Mouse (Mus musculus) thymus, adult 2 months (tissue): ENCODE results near the gene Catsper4. TPM values are rescaled to one million over a fixed set of nuclear protein-coding genes. Genes with fewer than 3 reads are reported as not detected.
"Not testable (repeated sequence)": the region's sequence is repeated elsewhere in the genome, so short reads cannot be mapped to it uniquely, and the experiment has no call there.

ENCODE experiments used
- DNase-seq: peaks from one replicate; pipeline ENCODE4 v3.0.0; 2021
- H3K27ac ChIP-seq: fragments of 200-500 bp; 2 replicates; pipeline ENCODE4 v1.5.1; 2012; ENCODE audit warnings: low read length, control low read depth; ENCODE audit not compliant: control insufficient read depth, insufficient read depth
- H3K27me3 ChIP-seq: fragments of 200-500 bp; 2 replicates; pipeline ENCODE4 v1.6.1; 2012; ENCODE audit warnings: mild to moderate bottlenecking, low read length, moderate library complexity, mixed read lengths; ENCODE audit not compliant: control insufficient read depth, insufficient read depth
- H3K36me3 ChIP-seq: fragments of 200-500 bp; 2 replicates; pipeline ENCODE4 v1.6.1; 2012; ENCODE audit warnings: mild to moderate bottlenecking, low read length, moderate library complexity; ENCODE audit not compliant: control insufficient read depth, insufficient read depth
- H3K4me1 ChIP-seq: fragments of 200-500 bp; replicated peaks from 2 replicates; pipeline ENCODE4 v1.6.1; 2012; ENCODE audit warnings: low read length; ENCODE audit not compliant: control insufficient read depth, insufficient read depth
- H3K4me3 ChIP-seq: fragments of 200-500 bp; 2 replicates; pipeline ENCODE4 v1.5.1; 2012; ENCODE audit warnings: mild to moderate bottlenecking, low read length, control low read depth, moderate library complexity; ENCODE audit not compliant: control insufficient read depth, insufficient read depth
- CTCF ChIP-seq: fragments of 200-500 bp; IDR thresholded peaks from 2 replicates; pipeline ENCODE4 v1.5.1; 2012; ENCODE audit warnings: mild to moderate bottlenecking, control low read depth, low read length, moderate library complexity, borderline replicate concordance; ENCODE audit not compliant: control insufficient read depth, poor library complexity, insufficient read depth; ENCODE audit errors: extremely low read depth
- POLR2A ChIP-seq: fragments of 200-500 bp; IDR thresholded peaks from 2 replicates; pipeline ENCODE4 v1.6.1; 2012; ENCODE audit warnings: mild to moderate bottlenecking, low read length, control low read depth, moderate library complexity; ENCODE audit not compliant: control insufficient read depth, poor library complexity, insufficient read depth; ENCODE audit errors: extremely low read depth
- WGBS: fragments of 180-500 bp; shearing (Covaris S2); methylation state at CpG from one replicate; pipeline ENCODE4 v1.1.7; 2018; 5-methylcytosine and 5-hydroxymethylcytosine counted together
- polyA plus RNA-seq: library from polyadenylated mRNA; depleted of rRNA; stranded (reverse); fragments of >200 nt; gene quantifications from 2 replicates; pipeline ENCODE4 v1.2.3, GENCODE M21; 2012; rRNA removed

Gene Catsper4
- polyA plus RNA-seq = 0.11 and 0.16 TPM in 2 replicates

- DNase-seq = no peak
- Histone ChIP-seq H3K27me3 (no peaks in the 10 kb centered on the region), H3K36me3 (no peaks in the 10 kb centered on the region), H3K4me3 (no peak within 1 kb of the TSS), H3K4me1 (no peaks in the 10 kb centered on the region), H3K27ac (no peak within 1 kb of the TSS)
- WGBS = 73% methylated on average over 8 of the region's 8 CpGs
- TF ChIP-seq CTCF (no peak), POLR2A (no peak)
These were observed at the start of gene Catsper4 for GRCm38 (mm10) chr4:134227194-134227593. TSS of gene Catsper4 (minus strand) at chr4:134227383.

- 1% methylated on average over 14 of the region's 14 CpGs for WGBS
- Histone ChIP-seq H3K4me3 (peak overlapping the region; percentile 14; the same call in 1 of the 2 replicates), H3K27me3 (no peaks in the 10 kb centered on the region), H3K27ac (peak overlapping the region; percentile 99), H3K4me1 (peaks cover 10% of the 10 kb centered on the region), H3K36me3 (peaks cover 18% of the 10 kb centered on the region)
- peak; percentile 72 for DNase-seq
- TF ChIP-seq CTCF = no peak
- TF ChIP-seq POLR2A = 0 out of 2 replicates have a peak, but pooled peaks have one; percentile 37
These were observed 46.5 kb upstream of the Catsper4 start for GRCm38 (mm10) chr4:134273417-134274345.

GRCm38 (mm10) chr4:134272731-134273416 is 45.7 kb upstream of the Catsper4 start:
- no peak for DNase-seq
- Histone ChIP-seq H3K4me1 (peaks cover 10% of the 10 kb centered on the region), H3K4me3 (no peak overlapping the region), H3K27me3 (no peaks in the 10 kb centered on the region), H3K36me3 (peaks cover 11% of the 10 kb centered on the region; the same call in 1 of the 2 replicates), H3K27ac (peak overlapping the region; percentile 99)
- 6% methylated on average over 13 of the region's 13 CpGs for whole genome bisulfite sequencing
- TF ChIP-seq CTCF (no peak), POLR2A (no peak)

GRCm38 (mm10) chr4:134271979-134272378 is 44.8 kb upstream of the Catsper4 start:
- H3K4me1 ChIP-seq = peaks cover 10% of the 10 kb centered on the region
- peaks cover 4% of the 10 kb centered on the region; the same call in 1 of the 2 replicates for H3K36me3 ChIP-seq
- H3K27me3 ChIP-seq = no peaks in the 10 kb centered on the region
- H3K27ac ChIP-seq = no peak overlapping the region
- WGBS = 96% methylated on average over 7 of the region's 7 CpGs
- no peak overlapping the region for H3K4me3 ChIP-seq
- DNase-seq = no peak
- TF ChIP-seq POLR2A (no peak), CTCF (no peak)

- not testable (repeated sequence) for H3K27me3 ChIP-seq, H3K4me3 ChIP-seq, H3K36me3 ChIP-seq, DNase-seq, H3K27ac ChIP-seq
- peaks cover 10% of the 10 kb centered on the region for H3K4me1 ChIP-seq
These were observed 42.4 kb upstream of the Catsper4 start for GRCm38 (mm10) chr4:134269622-134270021.

- TF ChIP-seq CTCF (no peak), POLR2A (no peak)
- H3K27me3 ChIP-seq = no peaks in the 10 kb centered on the region
- H3K27ac ChIP-seq = no peak overlapping the region
- DNase-seq = no peak
- WGBS = 70% methylated on average over 19 of the region's 19 CpGs
- no peak overlapping the region for H3K4me3 ChIP-seq
- no peaks in the 10 kb centered on the region for H3K36me3 ChIP-seq
- H3K4me1 ChIP-seq = peaks cover 5% of the 10 kb centered on the region
These were observed 41.0 kb upstream of the Catsper4 start for GRCm38 (mm10) chr4:134268102-134268655.
